Mouse (Mus musculus): ENCODE measurements around the gene Cnnm2.

GRCm38 (mm10) chr19:46804751-46805150 lies 43.4 kb downstream of the Cnnm2 start:
- TF ChIP-seq POLR2A (IDR thresholded peaks at IDR 0.05; ENCODE audit: low read depth, low read length) = no peak
- TF ChIP-seq CTCF (IDR thresholded peaks at IDR 0.05; ENCODE audit: borderline replicate concordance, insufficient read depth, low read length) = peak; percentile 36; the same call in 1 of the 2 replicates

Data from embryonic fibroblast, embryonic 13.5 days (primary cell).